Mouse (Mus musculus) midbrain, embryonic 13.5 days (tissue): Measurements from ENCODE around the gene Rab7. TPM values are rescaled to one million over a fixed set of nuclear protein-coding genes. Genes with fewer than 3 reads are reported as not detected.

Experiments used
- microRNA-seq: library from miRNA; unstranded; fragments of <30 nt; microRNA quantifications from one replicate; pipeline ENCODE4, GENCODE M21; 2016
- polyA plus RNA-seq: library from polyadenylated mRNA; unstranded; fragments of >200 nt; fragmentation: Nextera tagmentation; extraction: Ambion mirVana; gene quantifications from 2 replicates; pipeline ENCODE4 v1.2.1, GENCODE M21; 2015

Rab7 gene
- polyA plus RNA-seq, 1 experiment from 2014 or later: 271 TPM

Small RNA genes lying within 50 kb of the gene (microRNA-seq; reads per million reads assigned to microRNA genes)
- 3.3 reads per million, percentile 13 among the genes with 10 or more reads in this experiment for gene Gm47286

Other genes with a start within 250 kb of the Rab7 start
- 7.5 and 9.6 TPM in 2 replicates for gene Rab43, start 233.1 kb downstream of the Rab7 start, polyA plus RNA-seq
- gene Gm45140, start 209.5 kb downstream of the Rab7 start, polyA plus RNA-seq: 3.2 and 3.3 TPM in 2 replicates
- 34.4 and 36.9 TPM in 2 replicates for gene Isy1, start 206.5 kb downstream of the Rab7 start, polyA plus RNA-seq
- gene Cnbp, start 194.2 kb downstream of the Rab7 start, polyA plus RNA-seq: 700 and 708 TPM in 2 replicates
- 159 TPM in 2 replicates for gene Copg1, start 157.5 kb downstream of the Rab7 start, polyA plus RNA-seq
- 40.3 and 42.7 TPM in 2 replicates for gene Hmces, start 131.3 kb downstream of the Rab7 start, polyA plus RNA-seq
- gene H1fx, start 63.6 kb downstream of the Rab7 start, polyA plus RNA-seq: 21.0 and 25.5 TPM in 2 replicates
- 257 TPM in 2 replicates for gene Rpn1, start 39.2 kb upstream of the Rab7 start, polyA plus RNA-seq
- gene Gata2, start 148.6 kb upstream of the Rab7 start, polyA plus RNA-seq: 25.7 and 38.1 TPM in 2 replicates
- gene Dnajb8, start 177.0 kb upstream of the Rab7 start, polyA plus RNA-seq: not detected in 2 replicates